31 mouse cellular contexts compared by ENCODE assay signal in genomic region chr2:153507969-153508368, GRCm38 (mm10). TPM values are rescaled to one million over a fixed set of nuclear protein-coding genes. Genes with fewer than 3 reads are reported as not detected.
A peak's percentile ranks its signal among the peaks of the same experiment; 100 is the strongest.
DNase-seq lines count a peak whose midpoint lies in the region; ATAC-seq and TF ChIP-seq lines count a peak whose summit lies in the region.
"Had no signal": no experiment of that assay in that cellular context is flagged by ENCODE, and none has a peak within 500 bp of the region (broad histone marks: within the 10 kb centered on the region; RNA-seq: fewer than 3 reads in every experiment).

No protein-coding gene starts in this region.

- 95% methylated on average over 2 of the region's 2 CpGs for WGBS in forebrain, postnatal 0 days
- WGBS in forebrain, embryonic 11.5 days, result 100% methylated on average over 2 of the region's 2 CpGs
- WGBS in liver, embryonic 13.5 days (ENCODE audit: insufficient replicate concordance), result 100% methylated on average over 2 of the region's 2 CpGs
- WGBS in neural tube, embryonic 12.5 days, result 96% methylated on average over 2 of the region's 2 CpGs
- WGBS in neural tube, embryonic 15.5 days, result 97% methylated on average over 2 of the region's 2 CpGs
- 100% methylated on average over 2 of the region's 2 CpGs for WGBS in midbrain, embryonic 16.5 days

- no peak for DNase-seq in forebrain, postnatal 0 days
- no peak for DNase-seq in forebrain, embryonic 11.5 days (ENCODE audit: low spot score)
- no peak for DNase-seq in liver, embryonic 13.5 days
- DNase-seq in liver, result no peak
- no peak for DNase-seq in retina, postnatal 1 day
- DNase-seq: adrenal gland, postnatal 10 days; gastrocnemius, postnatal 25 days; heart, adult 18-20 months; heart, postnatal 4 days; kidney, adult 18-20 months; kidney, postnatal 4 days; liver, postnatal 0 days; right cerebral cortex, adult 18-20 months; right cerebral cortex, postnatal 4 days; thymus, postnatal 25 days had no signal

- no peaks in the 10 kb centered on the region for H3K9me3 ChIP-seq in forebrain, postnatal 0 days (ENCODE audit: low read length)
- no peaks in the 10 kb centered on the region for H3K9me3 ChIP-seq in forebrain, embryonic 11.5 days (ENCODE audit: control insufficient read depth, low read length)
- H3K9me3 ChIP-seq in liver, embryonic 13.5 days (replicated peaks), result no peaks in the 10 kb centered on the region
- H3K9me3 ChIP-seq in neural tube, embryonic 12.5 days, result no peaks in the 10 kb centered on the region
- H3K9me3 ChIP-seq in neural tube, embryonic 15.5 days (replicated peaks), result no peaks in the 10 kb centered on the region
- H3K9me3 ChIP-seq in midbrain, embryonic 16.5 days (replicated peaks; ENCODE audit: control insufficient read depth, low read length, poor library complexity, severe bottlenecking), result no peaks in the 10 kb centered on the region
- H3K9me3 ChIP-seq: embryonic facial prominence, embryonic 13.5 days had no signal

- no peaks in the 10 kb centered on the region for H3K36me3 ChIP-seq in forebrain, postnatal 0 days (ENCODE audit: insufficient read depth)
- H3K36me3 ChIP-seq in forebrain, embryonic 11.5 days (ENCODE audit: control insufficient read depth, insufficient read depth, low read length), result no peaks in the 10 kb centered on the region
- H3K36me3 ChIP-seq in liver, embryonic 13.5 days, result no peaks in the 10 kb centered on the region
- no peaks in the 10 kb centered on the region for H3K36me3 ChIP-seq in neural tube, embryonic 12.5 days
- no peaks in the 10 kb centered on the region for H3K36me3 ChIP-seq in neural tube, embryonic 15.5 days
- no peaks in the 10 kb centered on the region for H3K36me3 ChIP-seq in midbrain, embryonic 16.5 days (ENCODE audit: control insufficient read depth, insufficient read depth, low read length)
- H3K36me3 ChIP-seq: embryonic facial prominence, embryonic 13.5 days had no signal

- TF ChIP-seq CTCF in forebrain, postnatal 0 days (IDR thresholded peaks at IDR 0.05; ENCODE audit: low read depth), result no peak

- no peak overlapping the region for H3K4me3 ChIP-seq in forebrain, postnatal 0 days (ENCODE audit: low read depth, low read length)
- H3K4me3 ChIP-seq in forebrain, embryonic 11.5 days (ENCODE audit: low read depth, low read length), result no peak overlapping the region
- H3K4me3 ChIP-seq in liver, embryonic 13.5 days (replicated peaks), result no peak overlapping the region
- H3K4me3 ChIP-seq in neural tube, embryonic 12.5 days, result no peak overlapping the region
- no peak overlapping the region for H3K4me3 ChIP-seq in neural tube, embryonic 15.5 days (replicated peaks)
- no peak overlapping the region for H3K4me3 ChIP-seq in midbrain, embryonic 16.5 days (ENCODE audit: low read depth, low read length)
- H3K4me3 ChIP-seq: embryonic facial prominence, embryonic 13.5 days; erythroblast, embryonic 14.5 days had no signal

- no peak overlapping the region for H3K4me2 ChIP-seq in forebrain, postnatal 0 days (ENCODE audit: low read depth)
- H3K4me2 ChIP-seq in forebrain, embryonic 11.5 days (ENCODE audit: low read depth, low read length, severe bottlenecking), result no peak overlapping the region
- H3K4me2 ChIP-seq in liver, embryonic 13.5 days, result no peak overlapping the region
- H3K4me2 ChIP-seq in neural tube, embryonic 12.5 days (replicated peaks), result no peak overlapping the region
- no peak overlapping the region for H3K4me2 ChIP-seq in neural tube, embryonic 15.5 days
- H3K4me2 ChIP-seq in midbrain, embryonic 16.5 days (ENCODE audit: low read length), result no peak overlapping the region
- H3K4me2 ChIP-seq: embryonic facial prominence, embryonic 13.5 days had no signal

- no peaks in the 10 kb centered on the region for H3K4me1 ChIP-seq in forebrain, postnatal 0 days (ENCODE audit: insufficient read depth)
- H3K4me1 ChIP-seq in forebrain, embryonic 11.5 days (replicated peaks; ENCODE audit: control insufficient read depth, insufficient read depth, low read length), result peaks cover 23% of the 10 kb centered on the region
- H3K4me1 ChIP-seq in liver, embryonic 13.5 days (replicated peaks), result peaks cover 79% of the 10 kb centered on the region
- peaks cover 32% of the 10 kb centered on the region for H3K4me1 ChIP-seq in neural tube, embryonic 12.5 days
- peaks cover 48% of the 10 kb centered on the region for H3K4me1 ChIP-seq in neural tube, embryonic 15.5 days
- H3K4me1 ChIP-seq in midbrain, embryonic 16.5 days (ENCODE audit: control insufficient read depth, insufficient read depth, low read length), result peaks cover 31% of the 10 kb centered on the region

- no peak overlapping the region for H3K9ac ChIP-seq in forebrain, postnatal 0 days
- H3K9ac ChIP-seq in forebrain, embryonic 11.5 days (ENCODE audit: low read length), result no peak overlapping the region
- no peak overlapping the region for H3K9ac ChIP-seq in liver, embryonic 13.5 days
- H3K9ac ChIP-seq in neural tube, embryonic 12.5 days, result 0 out of 2 replicates have a peak overlapping the region, but pooled peaks have one; percentile 29
- no peak overlapping the region for H3K9ac ChIP-seq in neural tube, embryonic 15.5 days (replicated peaks)
- H3K9ac ChIP-seq in midbrain, embryonic 16.5 days (ENCODE audit: low read depth, low read length), result no peak overlapping the region
- H3K9ac ChIP-seq: embryonic facial prominence, embryonic 13.5 days; liver, postnatal 0 days had no signal

- no peak for ATAC-seq in forebrain, postnatal 0 days
- no peak for ATAC-seq in forebrain, embryonic 11.5 days (replicated peaks; ENCODE audit: low FRiP score)
- ATAC-seq in liver, embryonic 13.5 days (ENCODE audit: low read depth), result no peak
- no peak for ATAC-seq in neural tube, embryonic 12.5 days (ENCODE audit: low FRiP score, low read depth)
- ATAC-seq in neural tube, embryonic 15.5 days (ENCODE audit: low FRiP score), result no peak
- ATAC-seq in midbrain, embryonic 16.5 days, result peak; percentile 4; the same call in 1 of the 2 replicates
- ATAC-seq: activated CD4-positive, CD25-positive, alpha-beta regulatory T cell, adult 4 months; inflammation-experienced regulatory T-cells, adult 6 months; liver, postnatal 0 days; lung, postnatal 0 days had no signal

- H3K27ac ChIP-seq in forebrain, postnatal 0 days (ENCODE audit: low read depth, low read length), result 0 out of 2 replicates have a peak overlapping the region, but pooled peaks have one; percentile 21
- H3K27ac ChIP-seq in forebrain, embryonic 11.5 days (ENCODE audit: low read depth, low read length), result no peak overlapping the region
- peak overlapping the region; percentile 32; the same call in 1 of the 2 replicates for H3K27ac ChIP-seq in liver, embryonic 13.5 days
- H3K27ac ChIP-seq in neural tube, embryonic 12.5 days, result no peak overlapping the region
- no peak overlapping the region for H3K27ac ChIP-seq in neural tube, embryonic 15.5 days (replicated peaks)
- H3K27ac ChIP-seq in midbrain, embryonic 16.5 days (ENCODE audit: low read length), result no peak overlapping the region
- H3K27ac ChIP-seq: embryonic facial prominence, embryonic 13.5 days; macrophage had no signal

- no peaks in the 10 kb centered on the region for H3K27me3 ChIP-seq in forebrain, postnatal 0 days (ENCODE audit: insufficient read depth, low read length)
- H3K27me3 ChIP-seq in forebrain, embryonic 11.5 days (ENCODE audit: control insufficient read depth, insufficient read depth, low read length), result no peaks in the 10 kb centered on the region
- H3K27me3 ChIP-seq in liver, embryonic 13.5 days, result no peaks in the 10 kb centered on the region
- H3K27me3 ChIP-seq in neural tube, embryonic 12.5 days (replicated peaks), result no peaks in the 10 kb centered on the region
- H3K27me3 ChIP-seq in neural tube, embryonic 15.5 days (replicated peaks), result no peaks in the 10 kb centered on the region
- H3K27me3 ChIP-seq in midbrain, embryonic 16.5 days (ENCODE audit: control insufficient read depth, insufficient read depth, low read depth, low read length), result no peaks in the 10 kb centered on the region

RNA-seq across cellular contexts. Expression of gene 4930404H24Rik, which starts 15.4 kb away (rescaled TPM):
- not detected in 2 replicates for total RNA-seq in forebrain, postnatal 0 days (2014; rRNA removed)
- not detected in 2 replicates for polyA plus RNA-seq in forebrain, postnatal 0 days (2015; fragmentation: Nextera tagmentation; extraction: Ambion mirVana)
- polyA plus RNA-seq in forebrain, embryonic 11.5 days (2014; fragmentation: Nextera tagmentation; extraction: Ambion mirVana), result not detected in 2 replicates
- not detected in 2 replicates for polyA plus RNA-seq in liver, embryonic 13.5 days (2015; fragmentation: Nextera tagmentation; extraction: Ambion mirVana)
- polyA plus RNA-seq in neural tube, embryonic 12.5 days (2016; fragmentation: Nextera tagmentation; extraction: Ambion mirVana), result not detected in 2 replicates
- polyA plus RNA-seq in neural tube, embryonic 15.5 days (2015; fragmentation: Nextera tagmentation; extraction: Ambion mirVana), result not detected in 2 replicates
- not detected in 2 replicates for polyA plus RNA-seq in midbrain, embryonic 16.5 days (2015; fragmentation: Nextera tagmentation; extraction: Ambion mirVana)
- total RNA-seq: adrenal gland, postnatal 10 days; gastrocnemius, postnatal 25 days; heart, adult 18-20 months; heart, postnatal 4 days; MEL had no signal
- polyA plus RNA-seq: activated CD4-positive, CD25-positive, alpha-beta regulatory T cell, adult 4 months; C2C12; embryonic facial prominence, embryonic 13.5 days; erythroblast, embryonic 14.5 days; heart, embryonic 14.5 days; inflammation-experienced regulatory T-cells, adult 6 months; kidney, embryonic 16.5 days; limb, embryonic 14.5 days; liver, postnatal 0 days; lung, postnatal 0 days; macrophage; neural tube, embryonic 11.5 days; stomach, embryonic 14.5 days had no signal

RNA-seq across cellular contexts. Expression of gene Nol4l, which starts 21.8 kb away (rescaled TPM):
- 57.4 and 58.5 TPM in 2 replicates for total RNA-seq in forebrain, postnatal 0 days (2014; rRNA removed)
- polyA plus RNA-seq in forebrain, postnatal 0 days (2015; fragmentation: Nextera tagmentation; extraction: Ambion mirVana), result 20.5 and 28.0 TPM in 2 replicates
- 25.6 and 26.2 TPM in 2 replicates for polyA plus RNA-seq in forebrain, embryonic 11.5 days (2014; fragmentation: Nextera tagmentation; extraction: Ambion mirVana)
- 5.3 and 5.4 TPM in 2 replicates for polyA plus RNA-seq in liver, embryonic 13.5 days (2015; fragmentation: Nextera tagmentation; extraction: Ambion mirVana)
- 36.3 and 39.9 TPM in 2 replicates for polyA plus RNA-seq in neural tube, embryonic 12.5 days (2016; fragmentation: Nextera tagmentation; extraction: Ambion mirVana)
- polyA plus RNA-seq in neural tube, embryonic 15.5 days (2015; fragmentation: Nextera tagmentation; extraction: Ambion mirVana), result 31.4 and 36.1 TPM in 2 replicates
- polyA plus RNA-seq in midbrain, embryonic 16.5 days (2015; fragmentation: Nextera tagmentation; extraction: Ambion mirVana), result 39.9 and 47.5 TPM in 2 replicates

Comparison
In these comparisons a context has a peak if more than half of its experiments do, and no peak if none do; other contexts are left out.
1. H3K27ac ChIP-seq: peak in forebrain, postnatal 0 days (single experiment) and liver, embryonic 13.5 days (single experiment); none in forebrain, embryonic 11.5 days (single experiment), neural tube, embryonic 12.5 days (single experiment), neural tube, embryonic 15.5 days (single experiment) and midbrain, embryonic 16.5 days (single experiment).